Mouse (Mus musculus): ENCODE data around the gene Nsrp1. TPM values are rescaled to one million over a fixed set of nuclear protein-coding genes. Genes with fewer than 3 reads are reported as not detected.
"Not testable (repeated sequence)": the region's sequence is repeated elsewhere in the genome, so short reads cannot be mapped to it uniquely, and the experiment has no call there.

Gene Nsrp1
- polyA plus RNA-seq (2015; fragmentation: Nextera tagmentation; extraction: Ambion mirVana): 76.3 TPM in 2 replicates

DNA sequence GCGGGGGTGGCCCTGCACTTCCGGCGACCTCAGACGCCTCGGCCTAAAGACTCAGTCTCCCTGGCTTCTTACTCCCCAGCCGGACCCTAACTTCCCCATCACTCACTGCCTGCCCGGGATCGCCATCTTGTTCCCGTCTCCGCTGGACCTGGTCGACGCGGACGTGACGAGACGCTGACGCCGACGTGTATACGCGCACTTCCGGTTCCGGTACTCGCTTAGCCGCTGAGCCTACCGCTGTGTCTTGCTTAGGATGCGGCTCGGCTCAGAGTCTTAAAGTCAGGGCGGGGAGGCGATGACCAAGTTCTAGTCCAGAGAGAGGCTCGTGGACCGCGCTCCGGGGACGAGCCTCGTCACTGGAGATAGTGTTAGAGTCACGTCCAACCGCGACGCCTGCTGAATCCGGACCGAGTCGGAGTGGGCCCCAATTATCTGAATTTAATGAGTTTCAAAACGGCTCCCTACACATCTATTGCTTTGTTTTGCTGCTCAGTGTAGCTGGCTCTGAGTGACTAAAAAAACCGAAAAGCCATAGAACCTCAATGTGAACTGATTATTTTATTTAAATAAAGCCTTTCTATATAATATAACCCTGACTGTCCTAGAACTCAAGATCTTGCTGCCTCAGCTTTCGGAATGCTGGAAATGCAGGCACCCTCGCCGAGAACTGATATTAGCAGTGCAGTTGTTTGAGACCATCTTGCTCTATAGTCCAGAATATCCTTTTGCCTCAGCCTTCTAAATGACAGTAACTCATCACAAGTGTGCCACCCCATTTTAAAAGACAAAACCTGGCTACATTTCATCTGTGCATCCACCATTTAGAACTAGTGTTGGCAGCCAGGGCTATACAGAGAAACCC, at the start of gene Nsrp1:
Gene Nsrp1, minus strand, starts transcription at position 163 of the 862 bp plus-strand sequence.
- peaks cover 14% of the 10 kb centered on the region; the same call in 1 of the 2 replicates for H3K36me3 ChIP-seq (ENCODE audit: insufficient read depth, low read length)
- peak within 1 kb of the TSS; percentile 93 for H3K4me3 ChIP-seq (replicated peaks; ENCODE audit: low read depth, low read length)
- peak within 1 kb of the TSS; percentile 88 for H3K27ac ChIP-seq
- H3K4me1 ChIP-seq (replicated peaks; ENCODE audit: insufficient read depth, low read length): 0 out of 2 replicates have a peak, but pooled peaks cover 3% of the 10 kb centered on the region
- ATAC-seq (replicated peaks; ENCODE audit: low FRiP score, low read depth) (peak; percentile 96), DNase-seq (ENCODE audit: low spot score) (peak; percentile 98)
- H3K4me2 ChIP-seq (ENCODE audit: low read length): peak within 1 kb of the TSS; percentile 76
- no peaks in the 10 kb centered on the region for H3K9me3 ChIP-seq (replicated peaks; ENCODE audit: low read length)
- H3K9ac ChIP-seq (ENCODE audit: low read depth, low read length): peak within 1 kb of the TSS; percentile 76
- H3K27me3 ChIP-seq (ENCODE audit: insufficient read depth, low read length): no peaks in the 10 kb centered on the region
- no peak for TF ChIP-seq CTCF (IDR thresholded peaks at IDR 0.05; ENCODE audit: low read depth)
- 4% methylated on average over 48 of the region's 48 CpGs for WGBS

GRCm38 (mm10) chr11:77111141-77111540, 32.9 kb upstream of the Nsrp1 start:
- no peak for TF ChIP-seq CTCF (IDR thresholded peaks at IDR 0.05; ENCODE audit: low read depth)
- H3K36me3 ChIP-seq (ENCODE audit: insufficient read depth, low read length): no peaks in the 10 kb centered on the region
- 70% methylated on average over 6 of the region's 6 CpGs for WGBS

DNA sequence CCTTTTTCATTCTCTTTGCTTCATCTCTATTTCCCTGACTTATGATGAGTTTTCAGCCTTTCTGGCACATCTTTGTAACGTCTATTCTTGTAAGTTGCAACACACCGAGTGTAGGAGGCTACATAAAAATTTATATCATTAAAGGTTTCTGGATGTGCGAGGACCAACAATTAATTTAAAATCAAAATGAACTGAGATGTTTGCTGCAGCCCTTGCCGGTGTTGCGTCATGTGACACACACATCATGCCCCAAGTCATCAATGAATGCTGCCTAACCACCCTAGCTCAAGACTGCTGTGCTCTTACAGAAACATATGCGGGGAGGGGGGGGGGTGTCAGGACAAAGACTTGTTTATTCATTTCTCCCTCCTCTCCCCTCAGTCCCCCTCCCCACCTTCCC, 30.2 kb upstream of the Nsrp1 start:
- TF ChIP-seq CTCF (IDR thresholded peaks at IDR 0.05; ENCODE audit: low read depth): no peak
- Histone ChIP-seq H3K36me3 (ENCODE audit: insufficient read depth, low read length) (no peaks in the 10 kb centered on the region), H3K4me2 (ENCODE audit: low read length) (no peak overlapping the region), H3K9me3 (replicated peaks; ENCODE audit: low read length) (no peaks in the 10 kb centered on the region), H3K4me1 (replicated peaks; ENCODE audit: insufficient read depth, low read length) (no peaks in the 10 kb centered on the region), H3K4me3 (replicated peaks; ENCODE audit: low read depth, low read length) (no peak overlapping the region), H3K9ac (ENCODE audit: low read depth, low read length) (no peak overlapping the region), H3K27me3 (ENCODE audit: insufficient read depth, low read length) (no peaks in the 10 kb centered on the region), H3K27ac (no peak overlapping the region)
- ATAC-seq (replicated peaks; ENCODE audit: low FRiP score, low read depth) (no peak), DNase-seq (ENCODE audit: low spot score) (no peak)
- WGBS: 88% methylated on average over 6 of the region's 6 CpGs

More at GRCm38 (mm10) chr11:77111141-77111540, 32.9 kb upstream of the Nsrp1 start:
- no peaks in the 10 kb centered on the region for H3K4me1 ChIP-seq (replicated peaks; ENCODE audit: insufficient read depth, low read length)
- H3K4me3 ChIP-seq (replicated peaks; ENCODE audit: low read depth, low read length): no peak overlapping the region
- H3K4me2 ChIP-seq (ENCODE audit: low read length): no peak overlapping the region
- no peaks in the 10 kb centered on the region for H3K9me3 ChIP-seq (replicated peaks; ENCODE audit: low read length)
- no peaks in the 10 kb centered on the region for H3K27me3 ChIP-seq (ENCODE audit: insufficient read depth, low read length)
- no peak overlapping the region for H3K9ac ChIP-seq (ENCODE audit: low read depth, low read length)
- no peak for DNase-seq (ENCODE audit: low spot score)
- no peak for ATAC-seq (replicated peaks; ENCODE audit: low FRiP score, low read depth)
- no peak overlapping the region for H3K27ac ChIP-seq

- H3K27me3 ChIP-seq (ENCODE audit: insufficient read depth, low read length); H3K4me2 ChIP-seq (ENCODE audit: low read length); H3K36me3 ChIP-seq (ENCODE audit: insufficient read depth, low read length); ATAC-seq (replicated peaks; ENCODE audit: low FRiP score, low read depth); H3K27ac ChIP-seq; DNase-seq (ENCODE audit: low spot score); H3K4me1 ChIP-seq (replicated peaks; ENCODE audit: insufficient read depth, low read length); H3K4me3 ChIP-seq (replicated peaks; ENCODE audit: low read depth, low read length); H3K9me3 ChIP-seq (replicated peaks; ENCODE audit: low read length); H3K9ac ChIP-seq (ENCODE audit: low read depth, low read length): not testable (repeated sequence)
- 83% methylated on average over 12 of the region's 12 CpGs for WGBS
- TF ChIP-seq CTCF (IDR thresholded peaks at IDR 0.05; ENCODE audit: low read depth): peak; percentile 7; the same call in 1 of the 2 replicates
Measured at GRCm38 (mm10) chr11:77107872-77108271, 29.6 kb upstream of the Nsrp1 start.

DNA sequence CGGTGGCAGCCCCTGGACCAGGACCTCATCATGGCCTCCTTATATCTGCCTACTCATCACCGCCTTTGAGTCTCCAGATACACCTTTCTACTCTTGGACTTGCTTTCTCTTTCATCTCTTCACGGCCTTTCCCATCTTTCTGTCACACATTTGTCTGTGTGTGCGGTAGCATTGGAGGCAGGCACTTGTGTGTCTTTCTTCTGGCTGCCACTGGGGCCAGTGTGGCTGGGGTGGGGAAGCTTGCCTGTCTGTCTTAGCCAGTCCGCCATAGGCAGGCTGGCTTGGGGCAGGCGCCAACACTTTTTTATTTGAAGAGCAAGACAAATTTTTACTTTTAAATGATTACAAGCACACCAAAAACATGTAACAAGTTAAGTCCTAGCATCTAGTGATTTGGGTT, 28.7 kb upstream of the Nsrp1 start:
- ATAC-seq (replicated peaks; ENCODE audit: low FRiP score, low read depth) (no peak), DNase-seq (ENCODE audit: low spot score) (no peak)
- no peaks in the 10 kb centered on the region for H3K4me1 ChIP-seq (replicated peaks; ENCODE audit: insufficient read depth, low read length)
- H3K9ac ChIP-seq (ENCODE audit: low read depth, low read length): no peak overlapping the region
- no peak for TF ChIP-seq CTCF (IDR thresholded peaks at IDR 0.05; ENCODE audit: low read depth)
- no peak overlapping the region for H3K4me3 ChIP-seq (replicated peaks; ENCODE audit: low read depth, low read length)
- H3K27me3 ChIP-seq (ENCODE audit: insufficient read depth, low read length): no peaks in the 10 kb centered on the region
- H3K9me3 ChIP-seq (replicated peaks; ENCODE audit: low read length): no peaks in the 10 kb centered on the region
- no peaks in the 10 kb centered on the region for H3K36me3 ChIP-seq (ENCODE audit: insufficient read depth, low read length)
- 93% methylated on average over 6 of the region's 6 CpGs for WGBS
- H3K4me2 ChIP-seq (ENCODE audit: low read length): no peak overlapping the region
- H3K27ac ChIP-seq: no peak overlapping the region

GRCm38 (mm10) chr11:77100137-77100937, 22.1 kb upstream of the Nsrp1 start:
- no peaks in the 10 kb centered on the region for H3K36me3 ChIP-seq (ENCODE audit: insufficient read depth, low read length)
- 15% methylated on average over 10 of the region's 10 CpGs for WGBS
- H3K4me3 ChIP-seq (replicated peaks; ENCODE audit: low read depth, low read length): no peak overlapping the region
- ATAC-seq (replicated peaks; ENCODE audit: low FRiP score, low read depth): peak; percentile 72
- peak; percentile 85 for DNase-seq (ENCODE audit: low spot score)
- H3K9ac ChIP-seq (ENCODE audit: low read depth, low read length): no peak overlapping the region
- H3K4me1 ChIP-seq (replicated peaks; ENCODE audit: insufficient read depth, low read length): no peaks in the 10 kb centered on the region
- H3K27me3 ChIP-seq (ENCODE audit: insufficient read depth, low read length): no peaks in the 10 kb centered on the region
- peak; percentile 96 for TF ChIP-seq CTCF (IDR thresholded peaks at IDR 0.05; ENCODE audit: low read depth)
- H3K27ac ChIP-seq: no peak overlapping the region
- H3K9me3 ChIP-seq (replicated peaks; ENCODE audit: low read length): no peaks in the 10 kb centered on the region
- no peak overlapping the region for H3K4me2 ChIP-seq (ENCODE audit: low read length)

Data from kidney, postnatal 0 days (tissue).